Mouse (Mus musculus): ENCODE measurements at regions not wholly inside any gene's neighbourhood (a gene's known extent, or its start where the extent isn't known, plus 50 kb on each side); places are given as distances from the start of the nearest gene placed in this dataset.

DNA sequence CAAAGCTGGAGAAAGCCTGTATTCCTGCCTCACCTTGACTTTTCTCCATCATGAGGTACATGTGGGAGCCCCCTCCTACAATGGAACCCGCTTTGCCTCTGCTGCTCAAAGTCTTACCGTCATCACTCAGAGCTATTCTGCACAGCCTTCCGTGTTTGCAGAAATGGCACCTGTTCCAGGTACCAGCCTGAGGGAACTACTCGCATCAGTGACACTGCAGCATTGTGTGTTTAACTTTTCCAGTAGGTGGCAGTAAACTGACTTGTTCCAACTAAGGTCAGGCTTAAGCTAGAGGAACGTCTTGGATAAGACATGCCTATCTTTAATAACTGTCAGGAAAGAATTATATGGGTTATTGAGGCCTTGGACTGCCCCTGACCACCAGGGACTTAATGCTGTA is 71.4 kb downstream of the Fam173b start:
- DNase-seq (ENCODE audit: low spot score in 2 of 2) = no peak

DNA sequence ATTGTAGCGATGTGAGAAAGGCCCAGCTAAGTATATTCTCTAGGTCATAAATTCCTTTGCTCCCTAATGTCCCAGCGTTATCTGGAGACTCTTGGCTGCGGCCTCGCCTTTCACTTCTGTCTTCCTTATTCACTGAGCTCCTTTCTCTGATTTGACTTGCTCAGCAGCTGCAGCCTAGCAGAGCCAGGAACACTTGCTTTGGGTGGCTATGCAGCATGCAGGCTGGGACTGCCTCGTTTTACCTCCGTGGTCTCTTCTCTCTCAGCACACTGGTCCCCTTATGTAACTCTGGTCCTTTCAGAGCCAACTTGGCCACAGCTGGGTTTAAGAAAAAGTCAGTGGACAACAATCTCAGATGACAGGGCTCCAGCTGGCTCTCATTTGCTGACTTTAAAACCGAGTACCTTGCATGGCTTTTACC is 75.1 kb downstream of the Fam173b start:
- DNase-seq (ENCODE audit: low spot score in 2 of 2) = peak in 1 of 2 experiments; percentile 5

DNA sequence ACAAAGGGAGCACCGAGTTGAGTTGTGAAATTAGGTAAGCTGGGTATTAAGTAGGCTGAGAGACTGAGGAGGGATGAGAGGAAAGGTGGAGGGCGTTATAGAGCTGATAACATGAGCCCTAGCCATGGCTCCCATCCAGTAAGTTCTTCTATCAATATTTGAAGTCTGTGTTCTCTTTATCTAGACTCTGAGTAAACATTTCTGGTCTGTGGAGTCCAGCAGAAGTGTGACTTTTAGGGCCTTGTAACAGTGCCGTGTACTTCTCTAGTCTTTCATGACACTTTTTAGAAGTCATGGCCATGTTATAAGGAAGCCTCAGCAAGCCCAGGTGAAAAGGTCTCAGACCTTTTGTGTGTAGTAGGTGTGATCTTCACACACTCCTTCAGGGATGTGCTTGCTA is 91.5 kb downstream of the Fam173b start:
- no peak for DNase-seq (ENCODE audit: low spot score in 2 of 2)

DNA sequence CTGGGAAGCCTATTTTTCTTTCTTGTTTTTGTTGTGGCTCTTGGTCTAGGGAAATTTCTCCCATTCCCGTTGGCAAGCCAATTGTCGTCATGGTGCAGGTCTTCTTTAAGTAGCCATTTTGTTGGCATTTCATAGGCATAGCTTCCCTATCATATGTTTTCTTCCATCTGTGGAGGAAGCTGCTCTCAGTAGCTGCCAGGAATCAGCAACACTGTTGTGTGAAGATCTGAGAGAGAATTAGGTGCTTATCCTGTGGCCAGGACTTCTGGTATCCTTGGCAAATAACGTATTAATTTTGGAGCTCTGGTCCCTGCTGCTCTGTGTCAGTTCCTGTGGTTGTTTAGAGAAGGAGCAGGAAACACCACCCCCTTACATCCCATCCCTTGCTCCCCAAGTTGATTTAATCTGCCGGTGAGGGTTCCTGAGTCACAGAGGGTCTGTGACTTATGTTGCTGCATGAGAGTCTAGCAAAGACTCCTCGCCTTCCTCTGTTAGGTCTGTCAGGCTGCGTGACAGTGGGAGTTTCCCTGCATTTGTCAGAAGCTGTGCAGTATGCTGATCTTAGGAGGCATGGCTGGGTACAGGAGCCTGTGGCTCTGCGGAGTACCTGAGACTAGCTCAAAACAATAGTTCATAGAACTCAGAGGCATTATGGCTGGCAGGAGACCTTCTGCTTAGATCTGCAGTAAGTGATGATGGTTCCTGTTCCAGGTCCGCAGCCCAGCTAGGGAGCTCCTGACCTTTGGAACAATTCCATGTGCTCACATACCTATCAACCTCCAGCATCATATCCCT is 93.4 kb downstream of the Fam173b start:
- no peak for DNase-seq (ENCODE audit: low spot score in 2 of 2)

DNA sequence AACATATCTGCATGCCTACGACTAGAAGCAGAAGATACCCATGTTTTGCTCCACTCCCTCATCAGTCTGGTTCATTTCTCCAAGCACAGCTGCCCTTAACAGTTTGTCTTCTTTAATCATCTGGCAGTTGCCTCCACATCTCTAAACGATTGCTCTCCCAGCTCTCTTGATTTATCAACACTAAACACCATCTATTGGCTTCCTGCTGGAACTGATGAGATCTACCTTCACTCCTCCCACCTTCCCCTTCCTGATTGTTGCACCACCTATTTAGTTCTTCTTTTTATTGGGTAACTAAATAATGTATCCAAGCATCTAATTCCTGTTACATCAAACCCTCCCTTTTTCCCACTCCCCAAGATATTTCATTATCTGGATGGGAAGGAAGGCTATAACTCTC is 101.7 kb downstream of the Fam173b start:
- DNase-seq (ENCODE audit: low spot score in 2 of 2) = no peak

DNA sequence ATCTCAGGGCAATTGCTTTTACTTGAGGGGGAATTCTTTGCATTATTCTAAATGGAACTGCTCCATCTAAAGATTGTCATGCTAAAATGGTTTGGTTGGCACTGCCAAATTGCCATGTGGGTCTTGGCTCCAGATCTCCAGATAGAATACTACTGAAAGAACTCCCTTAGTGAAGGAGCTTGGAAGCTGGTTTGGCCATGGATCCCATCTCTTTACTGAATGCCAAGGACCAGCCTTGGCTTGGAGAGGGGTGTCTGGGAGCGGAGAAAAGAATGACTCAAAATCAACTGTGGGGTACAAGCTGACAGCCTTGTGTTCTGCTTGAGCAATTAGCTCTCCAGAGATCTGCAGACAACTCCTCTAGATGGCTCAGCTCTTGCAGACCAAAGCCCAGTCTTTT is 105.8 kb downstream of the Fam173b start:
- DNase-seq (ENCODE audit: low spot score in 2 of 2) = no peak

DNA sequence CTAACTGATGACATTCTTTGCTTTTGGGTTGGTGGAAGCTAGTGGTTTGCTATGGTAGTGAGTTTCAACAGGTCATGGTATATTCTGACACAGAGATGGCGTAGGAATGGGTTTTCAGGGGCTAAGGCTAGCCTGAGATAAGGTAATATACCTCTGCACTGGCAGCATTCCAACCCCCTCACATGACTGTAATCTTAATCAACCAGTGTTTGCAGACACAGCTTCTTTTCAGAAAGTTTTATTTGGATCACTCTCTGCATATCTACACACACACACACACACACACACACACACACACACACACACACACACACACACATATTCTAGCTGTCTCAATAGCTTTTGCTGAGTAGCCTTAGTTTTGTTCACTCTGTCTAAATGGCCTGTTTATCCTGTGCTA is 119.4 kb downstream of the Fam173b start:
- no peak for DNase-seq (ENCODE audit: low spot score in 2 of 2)

DNA sequence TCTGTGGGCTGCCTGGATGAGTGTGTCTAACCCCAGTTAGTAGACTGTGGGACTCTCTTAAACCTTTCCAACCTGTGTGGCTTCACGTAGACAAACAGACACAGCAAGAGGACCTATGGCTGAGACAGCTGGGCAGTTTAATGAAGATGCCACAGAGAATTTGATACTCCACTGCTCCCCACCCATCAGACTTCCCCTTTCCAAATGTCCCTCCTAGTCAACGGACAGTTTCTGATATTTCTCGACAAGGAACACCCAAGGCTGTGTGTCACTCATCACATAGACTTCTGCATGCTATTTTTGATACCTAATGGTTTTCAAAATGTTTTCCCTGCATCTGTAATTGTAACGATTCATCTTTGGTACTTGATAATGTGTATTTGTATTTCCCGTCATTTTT is 120.8 kb downstream of the Fam173b start:
- no peak for DNase-seq (ENCODE audit: low spot score in 2 of 2)

DNA sequence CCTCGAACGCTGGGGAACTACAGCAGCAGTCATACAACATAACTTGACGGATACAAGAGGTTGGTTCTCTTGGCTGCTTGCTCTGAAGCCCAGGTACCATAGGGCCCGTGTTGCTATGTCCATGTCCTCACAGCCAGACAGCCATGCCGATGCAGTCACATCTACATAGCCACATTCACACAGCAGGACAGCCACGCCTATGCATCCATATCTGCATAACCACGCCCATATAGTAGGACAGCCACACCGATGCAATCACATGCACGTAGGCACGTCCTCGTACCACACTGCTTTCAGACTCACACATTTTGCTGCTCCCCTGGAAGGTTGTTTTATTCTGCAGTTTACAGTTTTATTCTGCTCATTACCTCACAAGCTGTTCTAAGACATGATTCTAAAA is 122.6 kb downstream of the Fam173b start:
- DNase-seq (ENCODE audit: low spot score in 2 of 2) = no peak

DNA sequence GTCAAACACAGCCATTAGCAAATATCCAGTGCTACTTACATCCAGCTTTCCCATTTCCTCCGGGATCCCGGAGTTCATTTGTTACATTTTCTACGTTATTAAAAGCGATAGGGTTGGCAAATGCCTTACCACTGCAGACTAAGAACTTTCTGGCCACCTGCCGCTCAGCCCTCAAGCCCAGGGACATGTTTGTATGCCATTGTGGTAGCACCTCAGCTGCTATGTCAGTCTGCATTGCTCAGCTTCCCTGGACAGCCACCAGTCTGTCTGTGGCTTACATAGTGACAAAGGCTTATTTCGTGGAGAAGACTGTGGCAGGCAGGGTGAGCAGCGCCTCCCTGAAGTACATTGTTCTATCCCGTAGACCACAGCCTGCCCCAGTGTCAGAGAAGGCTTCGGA is 127.5 kb downstream of the Fam173b start:
- DNase-seq (ENCODE audit: low spot score in 2 of 2) = no peak

DNA sequence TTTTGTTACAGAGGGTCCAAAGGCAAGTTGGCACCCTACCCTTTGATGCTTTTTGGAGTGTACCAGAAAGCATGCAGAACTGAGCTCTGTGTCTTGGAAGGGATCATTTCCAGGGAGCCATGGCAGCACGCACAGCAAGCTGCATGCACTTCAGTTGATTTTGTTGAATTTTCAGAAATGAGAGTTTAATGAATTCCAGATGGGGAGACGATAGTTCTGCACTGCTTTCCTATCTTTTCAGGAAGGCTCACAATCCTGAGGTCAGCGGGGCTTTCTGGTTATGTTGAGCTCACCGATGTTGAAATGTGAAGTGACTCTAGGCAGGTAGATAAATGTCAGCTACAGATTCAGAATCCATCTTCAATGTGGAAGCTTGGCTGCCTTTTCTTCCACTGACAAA is 140.0 kb downstream of the Fam173b start:
- DNase-seq (ENCODE audit: low spot score in 2 of 2) = no peak

DNA sequence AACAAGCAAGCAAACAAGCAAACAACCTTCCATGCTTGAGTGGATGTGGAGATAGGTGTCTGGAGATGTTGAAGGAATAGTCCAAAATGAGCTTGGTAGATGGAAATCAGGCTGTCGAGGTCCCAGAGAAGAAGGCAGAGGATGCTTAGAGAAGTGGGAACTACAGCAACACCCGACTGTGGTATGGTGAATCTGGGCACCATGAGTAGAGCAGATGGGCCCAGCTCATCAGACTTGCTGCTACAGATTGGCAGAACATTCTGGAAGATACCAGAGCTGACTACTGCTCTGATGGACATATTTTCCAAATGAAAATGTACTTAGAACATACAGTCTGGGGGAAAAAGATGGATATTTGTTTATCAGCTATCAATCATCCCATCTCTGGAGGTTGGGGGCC is 142.9 kb downstream of the Fam173b start:
- DNase-seq (ENCODE audit: low spot score in 2 of 2) = no peak

DNA sequence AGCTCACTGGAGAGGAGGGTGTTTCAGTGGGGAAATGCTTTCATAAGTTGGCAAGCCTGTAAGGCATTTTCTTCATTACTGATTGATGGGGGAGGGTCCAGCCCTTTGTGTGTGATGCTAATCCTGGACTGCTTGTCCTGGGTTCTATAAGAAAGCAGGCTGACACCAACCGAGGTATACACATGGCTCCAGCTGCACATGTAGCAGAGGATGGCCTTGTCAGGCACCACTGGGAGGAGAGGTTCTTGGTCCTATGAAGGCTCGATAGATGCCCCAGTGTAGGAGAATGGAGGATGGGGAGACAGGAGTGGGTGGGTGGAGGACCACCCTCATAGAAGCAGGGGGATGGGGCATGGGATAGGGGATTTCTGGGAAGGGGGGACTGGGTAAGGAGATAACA is 151.0 kb downstream of the Fam173b start:
- DNase-seq (ENCODE audit: low spot score in 2 of 2) = no peak

DNA sequence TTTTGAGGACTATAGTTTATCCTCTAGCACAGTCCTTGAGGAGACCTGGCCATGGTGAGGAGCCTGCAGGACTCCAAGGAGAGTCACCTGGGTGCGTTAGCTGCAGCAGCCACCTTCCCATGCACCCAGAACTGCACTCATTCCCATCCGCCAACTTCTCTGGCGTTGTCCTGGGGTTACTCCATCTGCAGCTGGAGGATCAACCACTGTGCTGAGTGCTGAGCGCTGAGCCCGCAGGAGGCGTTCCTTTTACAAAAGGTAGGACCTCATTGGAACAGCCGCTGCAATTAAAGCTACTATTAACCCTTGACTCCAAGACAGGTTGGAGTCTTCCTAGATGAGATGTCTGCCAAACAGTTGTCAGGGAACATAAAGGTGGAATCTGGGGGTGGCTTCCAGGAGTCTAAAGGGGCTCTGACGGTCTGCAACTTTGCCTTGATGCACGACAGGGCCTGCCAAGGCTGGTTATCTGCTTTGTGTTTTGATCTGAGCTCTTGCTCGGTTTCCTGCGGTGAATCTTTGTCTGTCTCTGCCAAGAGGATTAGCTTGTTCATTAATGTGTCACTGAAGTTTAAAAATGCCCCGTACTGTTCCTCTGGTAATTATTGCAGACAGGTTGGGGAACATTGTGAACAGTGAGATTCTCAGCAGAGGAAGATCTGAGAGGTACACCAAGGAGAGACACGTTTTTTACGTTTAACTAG is 152.1 kb downstream of the Fam173b start:
- DNase-seq (ENCODE audit: low spot score in 2 of 2) = no peak

DNA sequence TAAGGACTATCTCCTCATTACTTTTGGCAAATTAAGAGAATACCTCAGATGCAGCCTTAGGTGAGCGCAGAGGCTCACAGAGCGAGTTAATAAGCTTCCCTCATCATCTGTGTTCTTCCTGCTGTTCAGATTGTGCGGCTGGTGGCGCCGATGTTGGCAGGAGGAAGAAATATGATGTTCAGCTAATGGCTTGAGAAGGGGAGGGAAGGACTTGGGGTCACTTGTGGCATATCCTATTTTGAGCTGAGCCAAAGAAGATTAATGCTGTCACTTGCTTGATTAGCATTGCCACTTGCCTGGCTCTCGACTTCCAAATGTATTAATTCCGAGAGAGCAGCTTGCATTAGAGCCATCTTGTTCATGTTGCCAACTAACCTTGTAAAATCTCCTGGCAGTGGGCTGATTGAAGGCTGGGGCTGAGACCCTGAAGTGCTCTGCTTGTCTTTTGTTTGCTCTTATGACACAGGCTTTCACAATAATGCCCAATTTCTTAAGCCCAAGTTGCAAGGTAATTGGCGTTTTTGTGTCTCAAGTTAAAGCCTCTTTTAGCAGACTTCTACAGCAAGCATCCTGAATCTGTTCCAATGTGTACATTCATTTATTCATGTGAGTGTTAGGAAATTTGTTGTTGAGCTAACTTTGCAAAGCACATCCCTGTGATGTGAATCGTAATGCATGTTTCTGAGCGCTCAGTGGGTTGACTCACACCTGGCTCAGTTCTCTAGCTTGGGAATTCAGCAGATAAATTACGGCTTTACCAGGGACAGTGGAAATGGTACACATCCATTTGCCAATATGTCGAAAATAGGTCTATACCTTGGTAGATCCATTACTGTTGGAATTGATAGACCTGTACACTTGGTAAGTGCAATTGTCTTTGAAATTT is 167.6 kb downstream of the Fam173b start:
- no peak for DNase-seq (ENCODE audit: low spot score in 2 of 2)

DNA sequence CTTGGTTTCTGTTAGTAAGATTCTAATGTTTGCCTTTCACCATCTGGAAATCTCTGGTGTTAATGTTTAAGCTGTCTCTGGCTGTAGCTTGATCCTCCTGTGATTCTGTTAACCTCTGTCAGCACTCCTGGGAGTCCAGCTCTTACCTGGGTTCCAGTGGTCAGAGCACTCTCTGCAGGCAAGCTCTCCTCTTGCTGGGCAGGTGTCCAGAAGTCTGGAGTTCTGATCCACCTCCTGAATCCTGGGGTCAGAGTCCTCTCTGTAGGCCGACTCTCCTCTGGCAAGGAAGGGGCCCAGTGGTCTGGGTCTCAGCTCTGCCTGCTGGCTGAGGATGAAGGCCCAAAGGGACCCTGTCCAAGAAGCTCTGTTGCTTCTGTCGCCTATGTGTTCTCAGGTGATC is 181.4 kb downstream of the Fam173b start:
- DNase-seq (ENCODE audit: low spot score in 2 of 2) = no peak

DNA sequence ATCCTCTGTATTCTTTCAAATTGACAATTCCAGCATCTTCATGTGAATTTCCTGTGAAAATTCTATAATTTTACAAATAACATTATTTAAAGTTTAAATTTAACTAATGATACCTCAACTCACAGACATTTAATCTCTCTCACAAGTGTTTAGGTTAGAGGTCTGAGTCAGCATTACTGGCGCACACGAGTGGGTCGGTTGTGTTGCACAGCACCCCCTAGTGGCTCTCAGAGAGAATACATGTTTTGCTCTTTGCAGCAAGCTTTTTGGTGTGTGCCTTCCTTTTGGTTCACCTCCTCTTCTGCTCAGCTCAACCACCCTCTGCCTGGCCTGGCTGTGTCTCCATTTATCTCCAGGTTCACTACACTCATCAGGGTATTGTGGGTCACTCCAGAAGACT is 183.4 kb downstream of the Fam173b start:
- DNase-seq (ENCODE audit: low spot score in 2 of 2) = no peak

DNA sequence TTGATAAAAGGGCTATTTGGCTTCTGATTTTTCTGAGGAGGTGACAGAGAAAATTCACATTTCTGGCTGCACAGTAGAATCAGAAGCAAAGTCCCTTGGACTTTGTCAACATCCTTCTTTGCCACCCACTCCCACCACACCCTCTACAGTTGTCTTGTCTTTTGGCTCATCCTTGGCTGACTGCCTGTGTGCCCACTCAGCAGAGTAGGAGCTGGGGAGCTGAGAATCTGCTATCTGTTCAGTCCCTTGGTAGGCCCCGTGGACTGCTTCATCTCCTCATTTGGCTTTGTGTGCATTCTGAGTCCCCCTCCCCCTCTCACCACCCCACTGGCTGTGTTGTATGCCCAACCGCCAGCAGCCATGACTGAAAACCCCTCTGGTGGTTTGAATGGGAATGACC is 197.2 kb downstream of the Fam173b start:
- DNase-seq (ENCODE audit: low spot score in 2 of 2) = no peak

DNA sequence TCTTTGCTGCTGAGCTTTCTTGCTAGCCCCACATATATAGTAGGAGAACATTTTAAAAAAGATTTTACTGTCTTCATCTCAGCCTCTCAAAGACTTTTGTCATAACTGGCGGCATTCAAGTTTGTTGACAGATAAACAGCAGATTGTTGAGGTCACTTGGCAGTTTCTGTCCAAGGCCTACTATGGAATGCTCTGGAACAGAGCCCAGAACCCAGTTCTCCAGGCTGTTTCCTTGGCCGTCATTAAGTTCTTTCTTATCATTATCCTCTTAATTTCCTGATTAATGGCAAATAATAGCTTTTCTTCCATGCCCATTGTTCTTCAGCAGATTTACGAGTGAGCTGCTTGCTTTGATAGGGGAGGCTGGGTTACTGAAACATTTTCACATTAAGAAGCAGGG is 203.9 kb downstream of the Fam173b start:
- no peak for DNase-seq (ENCODE audit: low spot score in 2 of 2)

DNA sequence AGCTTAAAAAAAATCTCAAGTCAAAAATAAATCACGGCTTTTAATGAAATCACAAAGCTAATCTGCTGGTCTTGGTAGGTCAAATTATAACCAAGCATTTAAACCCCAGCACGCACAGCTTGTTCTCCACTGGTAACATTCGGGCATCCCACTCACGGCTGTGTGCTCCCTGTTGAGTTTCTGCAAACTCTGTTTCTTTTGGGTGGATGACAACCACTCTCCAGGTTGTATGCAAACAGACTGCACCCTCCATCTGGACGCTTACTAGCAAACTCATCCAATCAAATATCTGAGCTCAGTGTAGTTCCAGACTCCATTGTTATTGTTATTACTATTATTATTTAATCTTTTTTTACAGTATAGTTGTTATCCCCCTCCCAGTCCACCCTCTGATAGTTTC is 213.9 kb downstream of the Fam173b start:
- no peak for DNase-seq (ENCODE audit: low spot score in 2 of 2)

DNA sequence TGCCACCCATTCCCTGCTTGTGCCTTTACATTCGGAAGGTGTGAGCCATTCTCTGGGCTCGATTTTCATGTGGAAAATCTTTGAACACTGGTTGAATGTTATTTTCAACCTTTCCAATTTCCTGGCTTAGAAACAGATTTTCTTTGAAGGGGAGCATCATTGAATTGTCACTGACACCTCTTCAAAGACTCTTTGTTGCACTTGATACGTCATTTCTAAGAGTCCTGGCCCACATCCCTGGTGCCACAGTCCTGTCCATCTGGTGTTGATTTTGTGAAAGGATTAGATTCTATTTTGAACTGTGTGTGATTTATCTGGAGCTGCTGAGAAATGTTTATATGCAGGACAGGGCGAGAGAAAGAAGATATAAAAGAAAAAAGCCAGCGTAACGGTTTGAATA is 217.6 kb downstream of the Fam173b start:
- no peak for DNase-seq (ENCODE audit: low spot score in 2 of 2)

DNA sequence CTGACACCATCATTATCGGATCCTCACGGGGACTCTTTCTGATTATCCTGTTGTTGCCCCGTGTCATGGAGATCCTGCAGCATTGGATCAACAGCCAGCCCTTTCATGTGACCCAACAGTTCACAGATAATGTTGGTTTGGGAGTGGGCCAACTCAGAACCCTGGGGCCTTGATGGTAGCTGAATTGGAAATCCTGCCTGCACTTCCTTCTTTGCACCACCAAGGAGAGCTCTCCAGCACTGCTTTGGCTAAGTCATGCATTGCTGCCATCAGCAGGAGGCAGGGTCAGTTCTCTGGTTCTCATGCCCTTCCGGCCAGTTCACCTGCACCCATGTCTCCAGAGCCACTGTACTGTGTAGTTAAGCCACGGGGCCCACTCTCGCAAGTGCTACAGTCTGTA is 225.6 kb downstream of the Fam173b start:
- DNase-seq (ENCODE audit: low spot score in 2 of 2) = no peak

DNA sequence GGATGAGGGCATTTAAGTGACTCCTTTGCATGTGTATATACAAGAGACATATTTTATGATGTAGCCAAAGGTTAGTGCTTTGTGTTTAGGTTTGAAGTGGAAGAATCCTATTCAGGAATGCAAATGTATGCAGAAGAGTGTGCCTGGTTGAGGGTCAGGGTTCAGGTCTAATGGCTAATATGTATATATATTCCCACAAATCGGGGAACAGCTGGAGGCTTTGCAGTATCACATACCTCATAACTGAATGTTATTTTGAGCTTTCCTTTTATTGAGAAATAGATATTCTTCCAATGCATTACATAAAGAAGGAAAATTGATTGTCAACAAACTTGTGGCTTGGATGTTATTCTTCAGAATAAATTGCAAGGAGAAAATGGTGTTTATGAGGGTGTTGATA is 239.9 kb downstream of the Fam173b start:
- no peak for DNase-seq (ENCODE audit: low spot score in 2 of 2)
